Comparison of ENCODE assay signal across 24 mouse cellular contexts in the genomic region with DNA sequence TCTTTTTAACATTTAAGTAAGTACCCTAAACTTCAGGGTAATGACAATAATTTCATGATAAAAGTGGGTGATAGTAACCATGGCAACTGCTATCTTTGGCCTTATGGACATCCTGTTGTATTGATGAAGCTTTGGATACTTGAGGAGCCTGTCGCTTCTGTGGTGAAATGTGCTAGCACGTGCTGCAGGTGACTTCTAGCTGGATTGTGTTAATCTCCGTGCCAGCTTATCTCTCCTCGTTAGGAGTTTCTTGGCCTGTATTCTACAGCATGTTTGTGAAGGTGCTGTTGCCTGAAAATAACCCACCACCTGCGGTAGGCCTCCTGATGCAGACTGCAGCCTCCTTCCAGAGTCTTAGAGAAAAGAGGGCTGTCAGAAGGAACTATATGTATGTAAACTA.
DNase-seq lines count a peak whose midpoint lies in the region; ATAC-seq and TF ChIP-seq lines count a peak whose summit lies in the region.
"Had no signal": no experiment of that assay in that cellular context is flagged by ENCODE, and none has a peak within 500 bp of the region (broad histone marks: within the 10 kb centered on the region; RNA-seq: fewer than 3 reads in every experiment).

No protein-coding gene starts in this region.

- WGBS in forebrain, embryonic 16.5 days = 49% methylated on average over 5 of the region's 5 CpGs
- WGBS in forebrain, embryonic 13.5 days = 61% methylated on average over 5 of the region's 5 CpGs
- 34% methylated on average over 5 of the region's 5 CpGs for WGBS in heart, embryonic 15.5 days

- H3K4me2 ChIP-seq in forebrain, embryonic 16.5 days (ENCODE audit: low read length) = no peak overlapping the region
- H3K4me2 ChIP-seq in forebrain, embryonic 13.5 days = no peak overlapping the region
- H3K4me2 ChIP-seq in heart, embryonic 15.5 days = no peak overlapping the region
- H3K4me2 ChIP-seq: embryonic facial prominence, embryonic 13.5 days; forebrain, embryonic 15.5 days; hindbrain, embryonic 12.5 days; hindbrain, embryonic 15.5 days had no signal

- H3K36me3 ChIP-seq in forebrain, embryonic 16.5 days (ENCODE audit: control insufficient read depth, insufficient read depth) = no peaks in the 10 kb centered on the region
- H3K36me3 ChIP-seq in forebrain, embryonic 13.5 days (ENCODE audit: poor library complexity, severe bottlenecking) = no peaks in the 10 kb centered on the region
- H3K36me3 ChIP-seq in heart, embryonic 15.5 days = no peaks in the 10 kb centered on the region
- peaks cover 0 to 27% of the 10 kb centered on the region in 2 experiments; a peak in 2 of 4 replicates for H3K36me3 ChIP-seq in MEL (ENCODE audit: control insufficient read depth in 1 of 2, insufficient read depth in 2 of 2, low read length in 2 of 2)
- H3K36me3 ChIP-seq: embryonic facial prominence, embryonic 13.5 days; forebrain, embryonic 10.5 days; forebrain, embryonic 15.5 days; hindbrain, embryonic 12.5 days; hindbrain, embryonic 15.5 days had no signal

- intact Hi-C loops in heart, postnatal 14 days (cut with DNase I) = no loop called here
- intact Hi-C loops in left cerebral cortex, postnatal 4 days (cut with DNase I) = no loop called here

- H3K4me1 ChIP-seq in forebrain, embryonic 16.5 days (replicated peaks; ENCODE audit: control insufficient read depth, insufficient read depth, low read length) = peaks cover 25% of the 10 kb centered on the region
- peaks cover 50% of the 10 kb centered on the region for H3K4me1 ChIP-seq in forebrain, embryonic 13.5 days
- peaks cover 28% of the 10 kb centered on the region for H3K4me1 ChIP-seq in heart, embryonic 15.5 days (replicated peaks)
- H3K4me1 ChIP-seq in MEL (ENCODE audit: control insufficient read depth in 1 of 2, insufficient read depth in 2 of 2, low read length in 2 of 2) = peaks cover 6 to 15% of the 10 kb centered on the region in 2 experiments

- no peak for TF ChIP-seq RAD21 in MEL (IDR thresholded peaks at IDR 0.05; ENCODE audit: low read depth, low read length)

- TF ChIP-seq EP300 in MEL (IDR thresholded peaks at IDR 0.05; ENCODE audit: low read depth in 1 of 2, low read length in 2 of 2) = no peak

- peaks cover 2% of the 10 kb centered on the region; the same call in 1 of the 2 replicates for H3K79me2 ChIP-seq in MEL (ENCODE audit: control insufficient read depth, insufficient read depth, low read length, poor library complexity)

- no peak overlapping the region for H3K9ac ChIP-seq in forebrain, embryonic 16.5 days (replicated peaks; ENCODE audit: low read depth, low read length)
- H3K9ac ChIP-seq in forebrain, embryonic 13.5 days = no peak overlapping the region
- H3K9ac ChIP-seq in heart, embryonic 15.5 days = no peak overlapping the region
- no peak overlapping the region for H3K9ac ChIP-seq in MEL (ENCODE audit: control insufficient read depth, low read depth, low read length, poor library complexity, severe bottlenecking)
- H3K9ac ChIP-seq: embryonic facial prominence, embryonic 13.5 days; forebrain, embryonic 15.5 days; hindbrain, embryonic 12.5 days; hindbrain, embryonic 15.5 days had no signal

- H3K4me3 ChIP-seq in forebrain, embryonic 16.5 days (replicated peaks; ENCODE audit: low read length) = no peak overlapping the region
- H3K4me3 ChIP-seq in forebrain, embryonic 13.5 days = no peak overlapping the region
- H3K4me3 ChIP-seq in heart, embryonic 15.5 days = no peak overlapping the region
- H3K4me3 ChIP-seq in MEL (ENCODE audit: control insufficient read depth in 1 of 2, insufficient read depth in 1 of 2, low read depth in 2 of 2, low read length in 2 of 2) = no peak overlapping the region
- H3K4me3 ChIP-seq: embryonic facial prominence, embryonic 13.5 days; forebrain, embryonic 10.5 days; forebrain, embryonic 15.5 days; gastrocnemius, adult 2 months; hindbrain, embryonic 12.5 days; hindbrain, embryonic 15.5 days had no signal

- 0 out of 2 replicates have a peak, but pooled peaks have one; percentile 18 for ATAC-seq in forebrain, embryonic 16.5 days
- ATAC-seq in forebrain, embryonic 13.5 days = no peak
- ATAC-seq in heart, embryonic 15.5 days (replicated peaks; ENCODE audit: insufficient number of reproducible peaks, insufficient read depth, low FRiP score, low read depth) = no peak
- ATAC-seq: Patski had no signal

- H3K9me3 ChIP-seq in forebrain, embryonic 16.5 days (ENCODE audit: control insufficient read depth, low read length) = no peaks in the 10 kb centered on the region
- H3K9me3 ChIP-seq in forebrain, embryonic 13.5 days (replicated peaks) = no peaks in the 10 kb centered on the region
- no peaks in the 10 kb centered on the region for H3K9me3 ChIP-seq in heart, embryonic 15.5 days (replicated peaks)
- no peaks in the 10 kb centered on the region for H3K9me3 ChIP-seq in MEL (replicated peaks; ENCODE audit: insufficient read depth, low read length)
- H3K9me3 ChIP-seq: embryonic facial prominence, embryonic 13.5 days; forebrain, embryonic 10.5 days; forebrain, embryonic 15.5 days; hindbrain, embryonic 12.5 days; hindbrain, embryonic 15.5 days had no signal

- H3K27me3 ChIP-seq in forebrain, embryonic 16.5 days (replicated peaks; ENCODE audit: control insufficient read depth, insufficient read depth, low read length) = no peaks in the 10 kb centered on the region
- H3K27me3 ChIP-seq in forebrain, embryonic 13.5 days = no peaks in the 10 kb centered on the region
- H3K27me3 ChIP-seq in heart, embryonic 15.5 days = no peaks in the 10 kb centered on the region
- no peaks in the 10 kb centered on the region for H3K27me3 ChIP-seq in MEL (ENCODE audit: control insufficient read depth in 1 of 2, insufficient read depth in 2 of 2, low read length in 2 of 2)
- H3K27me3 ChIP-seq: embryonic facial prominence, embryonic 13.5 days; forebrain, embryonic 15.5 days; hindbrain, embryonic 12.5 days; hindbrain, embryonic 15.5 days; Patski had no signal

- no peak overlapping the region for H3K27ac ChIP-seq in forebrain, embryonic 16.5 days (ENCODE audit: low read length)
- no peak overlapping the region for H3K27ac ChIP-seq in forebrain, embryonic 13.5 days
- H3K27ac ChIP-seq in heart, embryonic 15.5 days = peak overlapping the region; percentile 16; the same call in 1 of the 2 replicates
- H3K27ac ChIP-seq in MEL (ENCODE audit: control insufficient read depth, low read depth, low read length) = no peak overlapping the region
- H3K27ac ChIP-seq: embryonic facial prominence, embryonic 13.5 days; forebrain, embryonic 10.5 days; forebrain, embryonic 15.5 days; gastrocnemius, adult 2 months; hindbrain, embryonic 12.5 days; hindbrain, embryonic 15.5 days had no signal

- DNase-seq in heart, postnatal 14 days = no peak
- DNase-seq in A20 (ENCODE audit: low read depth, low spot score) (peak; percentile 54), MEL (ENCODE audit: low read depth, low spot score) (peak; percentile 29)
- no peak for DNase-seq in left cerebral cortex, postnatal 4 days
- DNase-seq: adrenal gland, postnatal 10 days; adrenal gland, postnatal 36 days; cerebellum, adult 18-20 months; cerebellum, adult 9-10 months; cerebellum, postnatal 14 days; gastrocnemius, adult 2 months; gastrocnemius, postnatal 14 days; heart, adult 18-20 months; heart, postnatal 10 days; kidney, adult 11 months; kidney, adult 8-10 months had no signal

- no peak for TF ChIP-seq CTCF in MEL (IDR thresholded peaks at IDR 0.05 in 2 of 3, conservative IDR thresholded peaks at IDR 0.05 in 1 of 3; ENCODE audit: control insufficient read depth in 1 of 3, insufficient read depth in 1 of 3, low read depth in 2 of 3, low read length in 3 of 3, poor library complexity in 1 of 3, severe bottlenecking in 1 of 3)

- no peak for TF ChIP-seq POLR2A in MEL (IDR thresholded peaks at IDR 0.05; ENCODE audit: control insufficient read depth in 1 of 2, insufficient read depth in 1 of 2, low read depth in 1 of 2, low read length in 2 of 2, poor library complexity in 1 of 2)

TF ChIP-seq in MEL, 35 proteins besides CTCF, POLR2A, EP300 and RAD21:
- TF ChIP-seq SMC3 (IDR thresholded peaks at IDR 0.05; ENCODE audit: low read depth, low read length) (no peak), TCF12 (IDR thresholded peaks at IDR 0.05; ENCODE audit: low read depth, low read length) (peak; percentile 14; the same call in 1 of the 2 replicates), E2F4 (IDR thresholded peaks at IDR 0.05; ENCODE audit: borderline replicate concordance, low read depth, low read length) (no peak), MYB (IDR thresholded peaks at IDR 0.05; ENCODE audit: low read depth, low read length) (no peak), MYC (IDR thresholded peaks at IDR 0.05; ENCODE audit: low read depth, low read length) (peak; percentile 40; the same call in 1 of the 2 replicates), MXI1 (IDR thresholded peaks at IDR 0.05; ENCODE audit: low read depth, low read length) (peak; percentile 58; the same call in 1 of the 2 replicates), BHLHE40 (IDR thresholded peaks at IDR 0.05; ENCODE audit: borderline replicate concordance, low read depth, low read length) (peak; percentile 91), SIN3A (IDR thresholded peaks at IDR 0.05; ENCODE audit: low read length) (0 out of 2 replicates have a peak, but pooled peaks have one; percentile 41), MEF2A (IDR thresholded peaks at IDR 0.05; ENCODE audit: extremely low read depth, insufficient replicate concordance, low read depth, low read length, poor library complexity, severe bottlenecking) (no peak), ELF1 (IDR thresholded peaks at IDR 0.05; ENCODE audit: low read depth, low read length) (no peak), CHD2 (IDR thresholded peaks at IDR 0.05; ENCODE audit: low read length) (no peak), GATA1 (IDR thresholded peaks at IDR 0.05; ENCODE audit: low read depth, low read length) (peak; percentile 68), GABPA (IDR thresholded peaks at IDR 0.05; ENCODE audit: low read depth, low read length) (no peak), POLR2AphosphoS2 (IDR thresholded peaks at IDR 0.05; ENCODE audit: low read length) (no peak), CHD1 (IDR thresholded peaks at IDR 0.05; ENCODE audit: low read depth, low read length) (no peak), ZNF384 (IDR thresholded peaks at IDR 0.05; ENCODE audit: low read depth, low read length) (no peak), USF1 (IDR thresholded peaks at IDR 0.05; ENCODE audit: low read depth, low read length) (no peak; the same call in 1 of the 2 replicates)

Comparison
In these comparisons a context has a peak if more than half of its experiments do, and no peak if none do; other contexts are left out.
1. DNase-seq: peak in A20 (single experiment) and MEL (single experiment); none in heart, postnatal 14 days (0 of 2) and left cerebral cortex, postnatal 4 days (single experiment).